Mouse (Mus musculus) heart, adult 11 months (tissue): ENCODE measurements at regions not wholly inside any gene's neighbourhood (a gene's known extent, or its start where the extent isn't known, plus 50 kb on each side); places are given as distances from the start of the nearest gene placed in this dataset.

Experiments used
- DNase-seq: peaks from one replicate; pipeline ENCODE4 v3.0.0; 2022

- peak; percentile 56 for DNase-seq
Measured at GRCm38 (mm10) chr13:50564691-50565090, 78.3 kb upstream of the Gm904 start.

DNA sequence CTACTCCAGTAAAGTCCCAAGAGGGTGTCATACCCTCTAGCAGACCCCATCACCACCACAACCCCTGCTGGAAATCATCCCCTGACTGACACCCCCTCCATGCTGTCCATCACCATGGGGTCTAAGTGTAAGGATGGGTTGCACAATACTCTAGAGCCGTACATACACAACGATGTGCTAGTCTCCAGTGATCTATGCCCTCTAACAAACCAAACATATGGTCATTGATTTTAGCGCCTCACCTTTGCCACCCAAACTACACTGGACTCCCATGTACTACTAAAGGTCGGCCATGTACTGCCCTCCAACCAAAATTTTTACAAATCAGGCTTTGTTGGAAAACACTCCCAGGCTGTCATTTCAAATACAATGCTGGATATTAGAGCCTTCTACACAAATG lies 64.1 kb upstream of the Gm904 start:
- DNase-seq: peak; percentile 5

DNA sequence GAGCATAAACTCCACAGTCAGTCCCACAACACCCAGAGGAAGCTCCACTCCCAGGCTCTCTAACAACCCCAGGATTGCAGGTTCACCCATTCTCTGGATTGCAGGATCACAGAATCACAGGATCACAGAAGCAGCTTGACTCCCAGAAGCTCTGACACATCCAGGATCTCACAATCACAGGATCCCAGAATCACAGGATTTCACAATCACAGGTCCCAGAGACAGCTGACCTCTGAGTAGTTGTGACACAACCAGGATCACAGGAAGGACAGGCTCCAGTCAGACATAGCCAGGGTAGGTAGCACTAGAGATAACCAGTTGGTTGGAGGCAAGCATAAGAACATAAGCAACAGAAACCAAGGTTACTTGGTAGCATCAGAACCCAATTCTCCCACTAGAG lies 52.6 kb upstream of the Gm904 start:
- DNase-seq: peak; percentile 54
